Mouse (Mus musculus) heart, embryonic 12.5 days (tissue): Measurements from ENCODE around the gene Phldb3. TPM values are rescaled to one million over a fixed set of nuclear protein-coding genes. Genes with fewer than 3 reads are reported as not detected.

Experiments used
- ATAC-seq: fragments of 200-750 bp; cut with Nextera tagmentation; 2 replicates; pipeline ENCODE4 v1.8.0; 2017; ENCODE audit warnings: moderate TSS enrichment, moderate library complexity; ENCODE audit not compliant: insufficient number of reproducible peaks, low FRiP score
- H3K27ac ChIP-seq: fragments of 300-500 bp; sonication (generic); 2 replicates; pipeline ENCODE4 v1.5.1; 2016; ENCODE audit warnings: mild to moderate bottlenecking, moderate library complexity; ENCODE audit not compliant: poor library complexity, severe bottlenecking
- H3K27me3 ChIP-seq: fragments of 300-500 bp; sonication (generic); replicated peaks from 2 replicates; pipeline ENCODE4 v1.6.1; 2016; ENCODE audit warnings: mild to moderate bottlenecking, moderate library complexity
- H3K36me3 ChIP-seq: fragments of 300-500 bp; sonication (generic); 2 replicates; pipeline ENCODE4 v1.6.1; 2016; ENCODE audit warnings: mild to moderate bottlenecking, moderate library complexity
- H3K4me1 ChIP-seq: fragments of 300-500 bp; sonication (generic); replicated peaks from 2 replicates; pipeline ENCODE4 v1.6.1; 2016; ENCODE audit warnings: mild to moderate bottlenecking
- H3K4me2 ChIP-seq: fragments of 300-500 bp; sonication (generic); 2 replicates; pipeline ENCODE4 v1.6.1; 2016; ENCODE audit warnings: mild to moderate bottlenecking, moderate library complexity
- H3K4me3 ChIP-seq: fragments of 300-500 bp; sonication (generic); 2 replicates; pipeline ENCODE4 v1.5.1; 2016; ENCODE audit warnings: mild to moderate bottlenecking
- H3K9ac ChIP-seq: fragments of 300-500 bp; sonication (generic); 2 replicates; pipeline ENCODE4 v1.6.1; 2016; ENCODE audit warnings: mild to moderate bottlenecking, moderate library complexity
- H3K9me3 ChIP-seq: fragments of 300-500 bp; sonication (generic); replicated peaks from 2 replicates; pipeline ENCODE4 v1.6.1; 2016; ENCODE audit warnings: mild to moderate bottlenecking, moderate library complexity
- WGBS: fragments of 180-500 bp; shearing (Covaris S2); methylation state at CpG from one replicate; pipeline ENCODE4 v1.1.7; 2016; 5-methylcytosine and 5-hydroxymethylcytosine counted together
- polyA plus RNA-seq: library from polyadenylated mRNA; unstranded; fragments of >200 nt; fragmentation: Nextera tagmentation; extraction: Ambion mirVana; gene quantifications from 2 replicates; pipeline ENCODE4 v1.2.1, GENCODE M21; 2016

Gene Phldb3
- polyA plus RNA-seq, 1 experiment from 2014 or later: not detected

- Histone ChIP-seq H3K4me3 (no peak overlapping the region), H3K9ac (no peak overlapping the region), H3K36me3 (no peaks in the 10 kb centered on the region), H3K9me3 (no peaks in the 10 kb centered on the region), H3K4me2 (no peak overlapping the region), H3K27me3 (peaks cover 11% of the 10 kb centered on the region), H3K27ac (no peak overlapping the region), H3K4me1 (peaks cover 3% of the 10 kb centered on the region; the same call in 1 of the 2 replicates)
- ATAC-seq: no peak
- WGBS: 64% methylated on average over 2 of the region's 2 CpGs
Observed at GRCm38 (mm10) chr7:24595464-24595863, 15.1 kb upstream of the Phldb3 start.

GRCm38 (mm10) chr7:24598121-24598520 is 12.4 kb upstream of the Phldb3 start:
- Histone ChIP-seq H3K4me3 (no peak overlapping the region), H3K4me2 (no peak overlapping the region), H3K36me3 (no peaks in the 10 kb centered on the region), H3K9ac (no peak overlapping the region), H3K27me3 (peaks cover 11% of the 10 kb centered on the region), H3K9me3 (no peaks in the 10 kb centered on the region), H3K4me1 (peaks cover 7% of the 10 kb centered on the region; the same call in 1 of the 2 replicates), H3K27ac (no peak overlapping the region)
- no peak for ATAC-seq
- WGBS: 55% methylated on average over 4 of the region's 4 CpGs

- Histone ChIP-seq H3K4me1 (peaks cover 3% of the 10 kb centered on the region; the same call in 1 of the 2 replicates), H3K9me3 (no peaks in the 10 kb centered on the region), H3K36me3 (no peaks in the 10 kb centered on the region), H3K9ac (no peak overlapping the region), H3K27ac (no peak overlapping the region), H3K27me3 (peaks cover 11% of the 10 kb centered on the region), H3K4me2 (no peak overlapping the region), H3K4me3 (no peak overlapping the region)
- no peak for ATAC-seq
- WGBS: 60% methylated on average over 15 of the region's 15 CpGs
Observed at GRCm38 (mm10) chr7:24599211-24600067, 11.1 kb upstream of the Phldb3 start.

GRCm38 (mm10) chr7:24600941-24601597 is 9.5 kb upstream of the Phldb3 start:
- Histone ChIP-seq H3K4me2 (peak overlapping the region; percentile 53), H3K9me3 (no peaks in the 10 kb centered on the region), H3K9ac (no peak overlapping the region), H3K27me3 (no peaks in the 10 kb centered on the region; the same call in 1 of the 2 replicates), H3K4me1 (peaks cover 3% of the 10 kb centered on the region; the same call in 1 of the 2 replicates), H3K36me3 (no peaks in the 10 kb centered on the region), H3K27ac (no peak overlapping the region), H3K4me3 (no peak overlapping the region)
- ATAC-seq: peak; percentile 79
- WGBS: 6% methylated on average over 13 of the region's 13 CpGs

- H3K27me3 ChIP-seq: peaks cover 24% of the 10 kb centered on the region
- peaks cover 9% of the 10 kb centered on the region for H3K4me1 ChIP-seq
- WGBS: 83% methylated on average over 7 of the region's 7 CpGs
- no peak overlapping the region for H3K27ac ChIP-seq
- no peak overlapping the region for H3K4me2 ChIP-seq
- no peaks in the 10 kb centered on the region for H3K36me3 ChIP-seq
- no peak overlapping the region for H3K9ac ChIP-seq
- no peak for ATAC-seq
- H3K4me3 ChIP-seq: no peak overlapping the region
- peaks cover 4% of the 10 kb centered on the region; the same call in 1 of the 2 replicates for H3K9me3 ChIP-seq
Observed at GRCm38 (mm10) chr7:24605561-24605960, 5.0 kb upstream of the Phldb3 start.

GRCm38 (mm10) chr7:24606046-24606445 is 4.5 kb upstream of the Phldb3 start:
- H3K4me3 ChIP-seq: no peak overlapping the region
- H3K27ac ChIP-seq: no peak overlapping the region
- peaks cover 14% of the 10 kb centered on the region for H3K4me1 ChIP-seq
- peaks cover 4% of the 10 kb centered on the region; the same call in 1 of the 2 replicates for H3K9me3 ChIP-seq
- WGBS: 75% methylated on average over 7 of the region's 7 CpGs
- H3K9ac ChIP-seq: no peak overlapping the region
- H3K27me3 ChIP-seq: peaks cover 28% of the 10 kb centered on the region
- no peak for ATAC-seq
- H3K36me3 ChIP-seq: no peaks in the 10 kb centered on the region
- no peak overlapping the region for H3K4me2 ChIP-seq

GRCm38 (mm10) chr7:24608017-24608416 is 2.5 kb upstream of the Phldb3 start:
- H3K4me2 ChIP-seq: no peak overlapping the region
- H3K27me3 ChIP-seq: peaks cover 46% of the 10 kb centered on the region
- no peak overlapping the region for H3K9ac ChIP-seq
- peaks cover 23% of the 10 kb centered on the region for H3K4me1 ChIP-seq
- H3K9me3 ChIP-seq: peaks cover 4% of the 10 kb centered on the region; the same call in 1 of the 2 replicates
- H3K27ac ChIP-seq: no peak overlapping the region
- 37% methylated on average over 6 of the region's 6 CpGs for WGBS
- H3K4me3 ChIP-seq: no peak overlapping the region
- peak; percentile 67 for ATAC-seq
- H3K36me3 ChIP-seq: no peaks in the 10 kb centered on the region

- H3K9ac ChIP-seq: no peak overlapping the region
- peaks cover 23% of the 10 kb centered on the region for H3K4me1 ChIP-seq
- H3K9me3 ChIP-seq: peaks cover 4% of the 10 kb centered on the region; the same call in 1 of the 2 replicates
- no peak overlapping the region for H3K4me3 ChIP-seq
- WGBS: 69% methylated on average over 8 of the region's 8 CpGs
- H3K36me3 ChIP-seq: no peaks in the 10 kb centered on the region
- ATAC-seq: no peak
- H3K27ac ChIP-seq: no peak overlapping the region
- H3K27me3 ChIP-seq: peaks cover 51% of the 10 kb centered on the region
- H3K4me2 ChIP-seq: no peak overlapping the region
Observed at GRCm38 (mm10) chr7:24608561-24608960, 2.0 kb upstream of the Phldb3 start.

GRCm38 (mm10) chr7:24610879-24611494 is 424 bp downstream of the Phldb3 start:
- Histone ChIP-seq H3K9ac (0 out of 2 replicates have a peak overlapping the region, but pooled peaks have one; percentile 32), H3K27ac (no peak overlapping the region), H3K27me3 (peaks cover 62% of the 10 kb centered on the region), H3K4me3 (peak overlapping the region; percentile 48), H3K4me1 (peaks cover 23% of the 10 kb centered on the region), H3K4me2 (peak overlapping the region; percentile 72), H3K9me3 (peaks cover 4% of the 10 kb centered on the region; the same call in 1 of the 2 replicates), H3K36me3 (no peaks in the 10 kb centered on the region)
- WGBS: under 1% methylated on average over 36 of the region's 36 CpGs
- peak; percentile 84 for ATAC-seq

- peaks cover 4% of the 10 kb centered on the region; the same call in 1 of the 2 replicates for H3K9me3 ChIP-seq
- ATAC-seq: no peak
- peak overlapping the region; percentile 48 for H3K4me3 ChIP-seq
- H3K9ac ChIP-seq: no peak overlapping the region
- H3K4me2 ChIP-seq: peak overlapping the region; percentile 72
- peaks cover 23% of the 10 kb centered on the region for H3K4me1 ChIP-seq
- WGBS: 13% methylated on average over 7 of the region's 7 CpGs
- peaks cover 68% of the 10 kb centered on the region for H3K27me3 ChIP-seq
- H3K36me3 ChIP-seq: no peaks in the 10 kb centered on the region
- no peak overlapping the region for H3K27ac ChIP-seq
Observed at GRCm38 (mm10) chr7:24611709-24612108, 1.1 kb downstream of the Phldb3 start.
